Mouse (Mus musculus) thymus, postnatal 0 days (tissue): Measurements from ENCODE around the gene Apc2. TPM values are rescaled to one million over a fixed set of nuclear protein-coding genes. Genes with fewer than 3 reads are reported as not detected.
A peak's percentile ranks its signal among the peaks of the same experiment; 100 is the strongest.

Source experiments
- DNase-seq: peaks from one replicate; pipeline ENCODE4 v3.0.0-alpha.2; 2015; ENCODE audit warnings: low spot score
- polyA plus RNA-seq: library from polyadenylated mRNA; unstranded; fragments of >200 nt; fragmentation: Nextera tagmentation; extraction: Ambion mirVana; gene quantifications from 2 replicates; pipeline ENCODE4 v1.2.1, GENCODE M21; 2015

The Apc2 gene
- polyA plus RNA-seq, 1 experiment from 2014 or later = 0.10 TPM

GRCm38 (mm10) chr10:80317011-80317410 is 21.2 kb downstream of the Apc2 start:
- no peak for DNase-seq

- DNase-seq = peak; percentile 92
These were observed 24.6 kb downstream of the Apc2 start, which contains the start of gene 2310011J03Rik for GRCm38 (mm10) chr10:80320340-80320760. 2310011J03Rik (minus strand) TSS chr10:80320537.

- peak; percentile 39 for DNase-seq
These were observed 25.4 kb downstream of the Apc2 start for GRCm38 (mm10) chr10:80321014-80321669.

GRCm38 (mm10) chr10:80321670-80322581 is 26.1 kb downstream of the Apc2 start:
- DNase-seq = no peak

- no peak for DNase-seq
These were observed 27.0 kb downstream of the Apc2 start for GRCm38 (mm10) chr10:80322811-80323211.

GRCm38 (mm10) chr10:80323261-80324119 is 27.7 kb downstream of the Apc2 start:
- peak; percentile 57 for DNase-seq

GRCm38 (mm10) chr10:80324120-80325037 is 28.6 kb downstream of the Apc2 start:
- DNase-seq = no peak

GRCm38 (mm10) chr10:80325045-80325444 is 29.3 kb downstream of the Apc2 start:
- no peak for DNase-seq

GRCm38 (mm10) chr10:80329273-80330081 is 33.7 kb downstream of the Apc2 start, which contains the start of the genes Pcsk4 and Reep6:
Pcsk4 (minus strand) TSS chr10:80329498.
Reep6 (plus strand) TSS chr10:80329953.
- peak; percentile 79 for DNase-seq

- no peak for DNase-seq
These were observed 34.3 kb downstream of the Apc2 start for GRCm38 (mm10) chr10:80330084-80330483.

GRCm38 (mm10) chr10:80330888-80331287 is 35.1 kb downstream of the Apc2 start:
- no peak for DNase-seq

GRCm38 (mm10) chr10:80331636-80332524 is 36.1 kb downstream of the Apc2 start:
- DNase-seq = no peak

- DNase-seq = no peak
These were observed 36.8 kb downstream of the Apc2 start for GRCm38 (mm10) chr10:80332525-80332989.

GRCm38 (mm10) chr10:80336263-80336662 is 40.5 kb downstream of the Apc2 start:
- no peak for DNase-seq

GRCm38 (mm10) chr10:80339941-80340750 is 44.4 kb downstream of the Apc2 start:
- peak; percentile 81 for DNase-seq

- DNase-seq = no peak
These were observed 45.2 kb downstream of the Apc2 start for GRCm38 (mm10) chr10:80341026-80341425.
